Mouse (Mus musculus) cortical plate, adult 2 months (tissue): ENCODE measurements around the gene Ttll9. TPM values are rescaled to one million over a fixed set of nuclear protein-coding genes. Genes with fewer than 3 reads are reported as not detected.

Source experiments
- H3K27ac ChIP-seq: fragments of 200-500 bp; 2 replicates; pipeline ENCODE4 v1.5.1; 2012; ENCODE audit warnings: low read length, control low read depth, inconsistent platforms; ENCODE audit not compliant: insufficient read depth
- H3K4me1 ChIP-seq: fragments of 200-500 bp; 2 replicates; pipeline ENCODE4 v1.6.1; 2011; ENCODE audit warnings: low read length; ENCODE audit not compliant: control insufficient read depth, insufficient read depth
- H3K4me3 ChIP-seq: fragments of 200-500 bp; 2 replicates; pipeline ENCODE4 v1.5.1; 2011; ENCODE audit warnings: mild to moderate bottlenecking, low read length, control low read depth; ENCODE audit not compliant: insufficient read depth
- CTCF ChIP-seq: fragments of 200-500 bp; IDR thresholded peaks from 2 replicates; pipeline ENCODE4 v1.5.1; 2011; ENCODE audit warnings: mild to moderate bottlenecking, control low read depth, low read length; ENCODE audit not compliant: insufficient read depth; ENCODE audit errors: extremely low read depth
- POLR2A ChIP-seq: fragments of 200-500 bp; IDR thresholded peaks from 2 replicates; pipeline ENCODE4 v1.6.1; 2011; ENCODE audit warnings: mild to moderate bottlenecking, low read length, control low read depth; ENCODE audit not compliant: insufficient read depth; ENCODE audit errors: extremely low read depth
- polyA plus RNA-seq: library from polyadenylated mRNA; depleted of rRNA; stranded (reverse); fragments of >200 nt; gene quantifications from 2 replicates; pipeline ENCODE4 v1.2.3, GENCODE M21; 2012

The Ttll9 gene
- polyA plus RNA-seq, 1 experiment: 1.7 TPM

DNA sequence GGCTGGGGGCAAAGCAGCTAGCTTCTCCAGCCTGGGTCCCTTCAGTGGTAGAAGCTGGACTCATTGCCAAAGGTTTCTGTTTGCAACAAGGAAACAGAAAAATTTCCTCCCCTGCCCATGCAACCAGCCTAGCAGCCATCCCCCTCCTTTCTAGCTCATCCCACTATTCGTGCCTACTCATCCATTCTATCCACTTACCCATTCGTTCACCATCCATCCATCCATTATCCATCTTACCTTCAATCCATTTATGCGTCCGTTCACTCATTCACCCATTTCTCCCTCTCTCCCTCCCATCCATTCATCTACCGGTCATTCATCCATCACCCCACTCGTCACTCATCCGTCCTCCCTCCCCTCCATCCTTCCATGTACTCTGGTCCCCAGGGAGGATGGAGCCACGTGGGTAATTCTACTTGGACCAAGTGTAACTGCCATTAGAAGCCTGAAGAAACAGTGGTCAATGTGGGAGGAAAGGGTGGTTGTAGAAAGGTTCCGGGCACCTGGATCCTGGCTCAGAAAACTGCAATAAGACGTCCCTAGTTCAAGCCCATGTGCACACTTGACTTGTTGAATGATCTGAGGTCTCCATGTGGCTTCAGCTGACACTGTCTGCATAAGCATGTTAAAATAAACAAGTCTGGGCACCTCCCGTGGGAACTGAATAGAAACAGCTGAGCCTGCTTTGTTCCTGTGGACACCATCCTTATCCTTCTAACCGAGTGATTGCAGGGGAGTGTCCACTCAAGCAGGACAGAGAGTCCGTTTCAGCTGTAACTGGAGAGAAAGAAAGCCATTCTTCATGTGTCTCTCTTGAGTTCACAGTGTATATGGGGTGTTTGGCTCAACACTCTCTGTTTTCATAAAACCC, 10.2 kb upstream of the Ttll9 start:
- H3K4me3 ChIP-seq: peak overlapping the region; percentile 56
- H3K4me1 ChIP-seq: no peaks in the 10 kb centered on the region
- TF ChIP-seq POLR2A: no peak
- no peak for TF ChIP-seq CTCF
- H3K27ac ChIP-seq: peak overlapping the region; percentile 41; the same call in 1 of the 2 replicates

DNA sequence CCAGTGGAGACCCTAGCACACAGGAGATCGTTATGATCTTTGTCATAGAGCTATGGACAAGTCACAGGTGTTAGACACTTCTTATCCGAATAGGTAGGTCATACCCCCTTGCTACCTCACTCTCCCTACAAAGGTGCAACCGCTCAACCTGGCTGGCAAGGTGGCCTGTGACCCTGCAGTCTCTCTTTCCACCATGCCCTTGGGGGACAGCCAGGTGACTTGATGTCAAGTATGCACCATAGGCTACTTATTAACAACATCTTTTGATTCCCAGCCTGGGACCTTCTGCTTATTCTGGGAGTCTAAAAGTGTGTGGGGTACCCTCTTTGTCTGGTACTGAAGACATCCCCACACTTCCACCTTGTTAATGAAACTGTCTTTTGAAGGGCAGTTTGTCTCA, 4.2 kb upstream of the Ttll9 start:
- no peaks in the 10 kb centered on the region for H3K4me1 ChIP-seq
- TF ChIP-seq POLR2A (no peak), CTCF (no peak)
- H3K27ac ChIP-seq: no peak overlapping the region
- H3K4me3 ChIP-seq: no peak overlapping the region

DNA sequence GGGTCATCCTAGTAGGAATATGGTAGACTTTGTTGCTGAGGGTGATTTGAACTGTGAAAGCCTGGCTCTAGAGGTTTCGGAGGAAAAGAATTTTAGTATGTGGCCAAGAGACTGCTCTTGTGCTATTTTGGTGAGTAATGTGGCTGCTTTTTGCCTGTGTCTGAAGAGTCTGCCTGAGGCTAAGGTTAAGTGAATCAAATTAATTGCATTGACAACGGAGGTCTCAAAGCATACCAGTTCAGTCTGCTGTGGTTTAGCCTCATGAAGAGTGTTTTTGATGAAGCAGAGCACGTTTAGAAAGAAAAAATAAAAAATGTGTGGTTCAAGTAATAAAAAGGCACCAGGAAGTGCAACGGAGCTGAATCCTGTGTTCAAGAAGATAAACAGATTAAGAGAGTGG, 3.3 kb downstream of the Ttll9 start:
- TF ChIP-seq POLR2A (no peak), CTCF (no peak)
- no peak overlapping the region for H3K27ac ChIP-seq
- H3K4me1 ChIP-seq: no peaks in the 10 kb centered on the region
- H3K4me3 ChIP-seq: no peak overlapping the region

DNA sequence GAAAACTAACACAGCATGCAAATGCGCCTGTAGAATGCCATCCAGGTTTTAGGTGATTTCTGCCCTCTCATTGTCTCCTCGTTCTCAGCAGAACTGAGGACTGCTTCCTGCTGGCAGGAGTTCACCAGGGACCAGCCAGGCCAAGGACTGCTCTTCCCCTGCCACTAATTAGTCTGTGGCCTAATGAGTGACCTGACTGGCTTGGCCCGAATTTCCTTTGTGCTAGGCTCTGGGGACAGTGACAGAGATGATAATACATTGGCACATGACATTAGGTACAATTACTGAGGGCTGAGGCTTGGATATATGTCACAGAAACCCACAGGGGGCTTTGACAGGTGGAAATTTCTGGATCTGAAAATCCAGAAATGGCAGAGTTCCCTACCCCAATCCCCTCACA, 14.7 kb downstream of the Ttll9 start:
- Histone ChIP-seq H3K4me3 (no peak overlapping the region), H3K4me1 (no peaks in the 10 kb centered on the region), H3K27ac (no peak overlapping the region)
- TF ChIP-seq CTCF: no peak
- TF ChIP-seq POLR2A: no peak

DNA sequence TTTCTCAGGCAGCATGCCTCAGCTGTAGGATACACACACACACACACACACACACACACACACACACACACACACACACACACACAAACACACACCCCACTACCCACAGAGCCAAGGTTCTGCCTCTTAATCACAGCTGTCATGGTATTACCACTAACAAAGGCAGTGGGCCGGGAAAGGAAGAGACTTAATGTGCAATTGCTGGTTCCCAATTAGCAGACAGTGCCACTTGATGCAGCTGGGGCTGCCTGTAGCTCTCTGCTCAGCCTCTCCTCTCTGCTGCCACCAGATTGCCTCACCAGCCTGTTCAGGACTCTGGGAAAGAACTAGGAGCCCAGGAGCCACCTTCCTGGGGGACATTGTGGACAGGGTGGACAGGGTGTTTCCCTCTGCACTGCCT, 23.3 kb downstream of the Ttll9 start:
- TF ChIP-seq CTCF: no peak
- TF ChIP-seq POLR2A: no peak
- no peak overlapping the region for H3K4me3 ChIP-seq
- H3K4me1 ChIP-seq: no peaks in the 10 kb centered on the region
- no peak overlapping the region for H3K27ac ChIP-seq

DNA sequence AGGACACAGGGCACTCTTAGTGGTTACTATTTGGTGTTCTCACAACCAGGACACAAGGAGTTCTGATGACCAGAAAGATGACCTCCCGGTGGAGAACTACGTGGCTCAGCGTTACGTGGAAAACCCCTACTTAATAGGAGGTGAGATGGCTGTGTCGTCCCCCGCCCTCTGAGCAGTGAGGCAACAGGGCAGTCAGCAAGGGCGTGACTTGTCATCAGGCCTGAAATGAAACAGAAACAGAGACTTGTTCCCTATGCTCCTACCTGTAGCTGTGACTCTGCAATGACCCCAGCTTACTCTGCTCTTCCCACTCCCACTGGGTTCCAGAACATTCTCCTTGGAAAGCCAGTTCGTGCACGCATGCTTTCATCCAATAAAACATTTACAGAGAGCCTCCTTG, 29.2 kb downstream of the Ttll9 start:
- Histone ChIP-seq H3K4me3 (no peak overlapping the region), H3K4me1 (no peaks in the 10 kb centered on the region), H3K27ac (no peak overlapping the region)
- TF ChIP-seq POLR2A (no peak), CTCF (no peak)

DNA sequence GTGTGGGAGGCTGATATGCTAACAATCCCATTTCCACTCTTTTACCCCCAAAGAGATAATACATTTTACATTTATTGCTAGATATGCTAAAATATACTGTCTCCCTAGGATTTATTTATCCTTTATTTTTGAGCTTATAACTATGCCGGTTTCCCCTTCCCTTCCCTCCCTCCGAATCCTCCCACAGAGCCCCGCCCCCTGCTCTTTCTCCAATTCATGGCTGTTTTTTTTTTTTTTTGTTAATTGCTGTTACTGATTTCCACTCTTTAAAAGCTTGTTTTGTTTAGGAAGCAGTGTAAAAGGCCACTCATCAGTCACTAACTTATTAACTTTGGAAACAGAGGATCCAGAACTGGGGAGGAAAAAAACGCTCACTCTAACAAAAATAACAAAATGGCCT, 34.8 kb downstream of the Ttll9 start:
- Histone ChIP-seq H3K4me3 (no peak overlapping the region), H3K27ac (no peak overlapping the region), H3K4me1 (no peaks in the 10 kb centered on the region)
- TF ChIP-seq POLR2A (no peak), CTCF (no peak)

DNA sequence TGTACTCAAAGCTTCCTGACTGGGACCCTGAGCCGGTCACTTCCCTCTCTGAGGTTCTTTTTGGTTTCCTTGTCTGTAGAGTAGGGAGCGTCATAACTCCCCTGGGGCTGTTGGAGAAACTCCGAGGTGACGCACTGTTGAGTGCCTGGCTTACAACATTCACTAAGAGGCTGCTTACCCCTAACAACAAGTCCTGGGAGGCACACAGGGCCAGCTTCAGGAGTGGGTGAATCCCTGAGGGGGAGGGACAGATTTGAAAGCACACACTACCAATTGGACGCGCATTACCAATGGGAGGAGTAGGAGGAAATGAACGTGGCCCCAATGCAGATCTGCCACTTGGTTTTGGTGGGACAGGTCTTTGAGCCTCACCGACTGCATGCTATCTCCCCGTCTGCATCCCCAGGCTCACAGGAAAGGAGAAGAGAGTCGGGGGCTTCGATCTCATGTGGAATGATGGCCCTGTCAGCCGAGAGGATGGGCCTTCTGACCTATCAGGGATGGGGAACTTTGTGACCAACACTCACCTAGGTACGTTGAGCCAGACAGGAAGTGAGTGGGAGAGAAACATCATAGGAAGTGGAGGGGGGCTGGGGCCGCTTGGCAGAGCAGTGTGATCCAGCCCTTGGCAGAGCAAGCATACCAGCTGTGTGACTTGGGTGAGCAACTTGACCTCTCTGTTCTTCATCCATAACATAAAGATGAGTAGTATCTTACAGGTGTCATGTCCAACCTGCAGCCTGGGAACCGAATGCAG, 40.4 kb downstream of the Ttll9 start:
- TF ChIP-seq POLR2A (no peak), CTCF (no peak)
- Histone ChIP-seq H3K4me3 (no peak overlapping the region), H3K4me1 (no peaks in the 10 kb centered on the region), H3K27ac (no peak overlapping the region)

DNA sequence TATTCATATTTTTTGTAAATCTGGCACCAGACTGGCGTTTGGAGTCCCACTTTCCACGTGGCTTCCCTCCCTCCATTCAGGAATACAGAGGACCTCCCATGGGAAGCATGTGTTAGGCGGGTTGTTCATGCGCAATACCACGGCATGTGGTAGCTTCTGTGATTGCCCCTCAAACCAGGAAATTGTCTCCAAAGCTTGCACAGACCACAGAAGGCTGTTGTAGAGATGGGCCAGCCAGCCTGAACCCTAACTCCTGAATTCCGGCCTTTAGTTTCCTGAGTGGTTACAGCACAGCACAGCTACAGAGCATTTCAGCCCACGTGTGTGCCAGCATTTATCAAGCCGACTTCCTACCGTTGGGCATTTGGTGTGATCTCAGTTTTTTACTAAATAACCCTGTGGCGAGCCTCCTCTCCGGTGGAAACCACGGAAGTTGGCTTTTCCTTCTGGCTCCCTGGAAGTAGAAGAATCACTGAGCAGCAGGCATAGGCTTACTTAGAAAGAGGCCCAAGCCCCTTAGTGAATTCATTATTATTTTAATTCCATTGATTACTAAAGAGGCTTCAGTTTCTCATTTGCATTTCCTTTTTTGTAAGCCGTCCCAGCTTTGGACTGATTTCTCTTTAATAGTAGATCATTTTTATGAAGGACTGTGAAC, 41.5 kb downstream of the Ttll9 start:
- no peak overlapping the region for H3K27ac ChIP-seq
- H3K4me1 ChIP-seq: no peaks in the 10 kb centered on the region
- TF ChIP-seq CTCF (no peak), POLR2A (no peak)
- no peak overlapping the region for H3K4me3 ChIP-seq
